Mouse (Mus musculus) midbrain, embryonic 14.5 days (tissue): ENCODE measurements at regions not wholly inside any gene's neighbourhood (a gene's known extent, or its start where the extent isn't known, plus 50 kb on each side); places are given as distances from the start of the nearest gene placed in this dataset.

ENCODE experiments used
- ATAC-seq: fragments of 200-750 bp; cut with Nextera tagmentation; 2 replicates; pipeline ENCODE4 v1.8.0; 2017; ENCODE audit warnings: moderate number of reproducible peaks, moderate library complexity; ENCODE audit not compliant: low FRiP score, low TSS enrichment
- DNase-seq: peaks from one replicate; pipeline ENCODE4 v3.0.0-alpha.2; 2015
- H3K27ac ChIP-seq: fragments of 300-500 bp; sonication (generic); replicated peaks from 2 replicates; pipeline ENCODE4 v1.5.1; 2014; ENCODE audit warnings: mild to moderate bottlenecking, low read depth, low read length, moderate library complexity
- H3K27me3 ChIP-seq: fragments of 300-500 bp; sonication (generic); 2 replicates; pipeline ENCODE4 v1.6.1; 2014; ENCODE audit warnings: low read length, control low read depth, mixed read lengths; ENCODE audit not compliant: control insufficient read depth, insufficient read depth
- H3K36me3 ChIP-seq: fragments of 300-500 bp; sonication (generic); 2 replicates; pipeline ENCODE4 v1.6.1; 2014; ENCODE audit warnings: low read length, control low read depth; ENCODE audit not compliant: control insufficient read depth, insufficient read depth
- H3K4me1 ChIP-seq: fragments of 300-500 bp; sonication (generic); 2 replicates; pipeline ENCODE4 v1.6.1; 2014; ENCODE audit warnings: mild to moderate bottlenecking, antibody characterized with exemption, low read length, control low read depth; ENCODE audit not compliant: control insufficient read depth, insufficient read depth
- H3K4me2 ChIP-seq: fragments of 300-500 bp; sonication (generic); 2 replicates; pipeline ENCODE4 v1.6.1; 2014; ENCODE audit warnings: mild to moderate bottlenecking, low read length, moderate library complexity
- H3K4me3 ChIP-seq: fragments of 300-500 bp; sonication (generic); replicated peaks from 2 replicates; pipeline ENCODE4 v1.5.1; 2014; ENCODE audit warnings: low read depth, low read length
- H3K9ac ChIP-seq: fragments of 300-500 bp; sonication (generic); replicated peaks from 2 replicates; pipeline ENCODE4 v1.6.1; 2014; ENCODE audit warnings: mild to moderate bottlenecking, low read length, moderate library complexity
- H3K9me3 ChIP-seq: fragments of 300-500 bp; sonication (generic); 2 replicates; pipeline ENCODE4 v1.6.1; 2016; ENCODE audit warnings: low read length, control low read depth, mixed read lengths; ENCODE audit not compliant: control insufficient read depth
- WGBS: fragments of 180-500 bp; shearing (Covaris S2); extraction: QIAGEN DNeasy Blood & Tissue Kit; methylation state at CpG from one replicate; pipeline ENCODE4 v1.1.7; 2014; 5-methylcytosine and 5-hydroxymethylcytosine counted together

DNA sequence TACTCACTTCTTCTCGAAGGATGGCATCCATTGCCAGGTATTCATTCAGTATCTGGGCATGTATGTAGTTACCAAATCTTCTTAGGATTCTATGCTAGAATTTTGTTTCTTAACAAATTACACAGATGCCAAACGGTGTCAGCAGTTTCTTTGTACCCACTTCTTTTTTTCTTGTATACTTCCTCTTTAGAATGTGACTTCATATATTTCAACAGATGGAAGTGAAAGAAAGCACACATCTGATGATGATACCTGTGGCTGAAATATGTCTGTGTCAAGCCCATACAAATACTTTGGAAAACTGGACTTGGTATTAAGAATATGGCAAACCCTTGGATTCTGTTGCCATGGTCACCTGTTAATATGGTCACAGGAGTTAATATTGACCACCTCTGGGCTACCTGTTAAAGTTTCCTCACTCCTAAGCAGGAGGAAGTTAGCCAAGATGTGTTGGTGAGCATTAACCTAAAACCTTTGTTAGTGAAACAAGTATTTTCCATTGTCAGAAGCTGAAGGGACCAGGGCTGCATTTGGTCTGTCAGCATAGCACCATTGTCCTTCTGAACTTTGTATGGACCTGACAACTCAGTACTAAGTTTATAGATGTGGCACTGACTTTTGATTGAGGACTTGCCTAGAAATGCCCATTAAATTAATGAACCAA, 269.8 kb upstream of the Tbl1xr1 start:
- no peaks in the 10 kb centered on the region for H3K9me3 ChIP-seq
- DNase-seq (no peak), ATAC-seq (no peak)
- H3K9ac ChIP-seq = no peak overlapping the region
- no peak overlapping the region for H3K4me3 ChIP-seq
- H3K4me2 ChIP-seq = no peak overlapping the region
- H3K27ac ChIP-seq = no peak overlapping the region
- H3K27me3 ChIP-seq = no peaks in the 10 kb centered on the region
- H3K36me3 ChIP-seq = no peaks in the 10 kb centered on the region
- peaks cover 18% of the 10 kb centered on the region for H3K4me1 ChIP-seq
- 88% methylated on average over 2 of the region's 2 CpGs for WGBS

DNA sequence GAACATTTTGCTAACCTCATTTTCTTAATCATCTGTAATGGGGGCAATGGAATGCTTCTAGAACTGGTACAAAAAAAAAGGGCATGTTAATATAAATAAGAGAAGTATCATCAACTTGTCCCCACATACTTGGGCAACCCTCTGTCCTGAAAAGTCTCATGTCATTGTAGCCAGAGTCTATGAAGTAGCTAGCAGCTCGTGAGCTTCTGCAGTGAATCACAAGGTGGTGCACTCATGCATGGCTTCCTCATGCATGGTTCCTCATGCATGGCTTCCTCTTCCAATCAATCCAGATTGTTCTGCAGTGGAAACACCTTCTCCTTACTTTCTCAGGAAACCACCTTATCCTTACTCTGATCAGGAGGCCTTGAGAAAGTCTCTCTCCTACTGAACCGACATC, 267.9 kb upstream of the Tbl1xr1 start:
- Histone ChIP-seq H3K36me3 (no peaks in the 10 kb centered on the region), H3K4me2 (no peak overlapping the region), H3K27ac (no peak overlapping the region), H3K27me3 (no peaks in the 10 kb centered on the region), H3K4me3 (no peak overlapping the region), H3K9ac (no peak overlapping the region), H3K4me1 (peaks cover 18% of the 10 kb centered on the region), H3K9me3 (no peaks in the 10 kb centered on the region)
- ATAC-seq = no peak
- WGBS = 42% methylated on average over 2 of the region's 2 CpGs
- no peak for DNase-seq

DNA sequence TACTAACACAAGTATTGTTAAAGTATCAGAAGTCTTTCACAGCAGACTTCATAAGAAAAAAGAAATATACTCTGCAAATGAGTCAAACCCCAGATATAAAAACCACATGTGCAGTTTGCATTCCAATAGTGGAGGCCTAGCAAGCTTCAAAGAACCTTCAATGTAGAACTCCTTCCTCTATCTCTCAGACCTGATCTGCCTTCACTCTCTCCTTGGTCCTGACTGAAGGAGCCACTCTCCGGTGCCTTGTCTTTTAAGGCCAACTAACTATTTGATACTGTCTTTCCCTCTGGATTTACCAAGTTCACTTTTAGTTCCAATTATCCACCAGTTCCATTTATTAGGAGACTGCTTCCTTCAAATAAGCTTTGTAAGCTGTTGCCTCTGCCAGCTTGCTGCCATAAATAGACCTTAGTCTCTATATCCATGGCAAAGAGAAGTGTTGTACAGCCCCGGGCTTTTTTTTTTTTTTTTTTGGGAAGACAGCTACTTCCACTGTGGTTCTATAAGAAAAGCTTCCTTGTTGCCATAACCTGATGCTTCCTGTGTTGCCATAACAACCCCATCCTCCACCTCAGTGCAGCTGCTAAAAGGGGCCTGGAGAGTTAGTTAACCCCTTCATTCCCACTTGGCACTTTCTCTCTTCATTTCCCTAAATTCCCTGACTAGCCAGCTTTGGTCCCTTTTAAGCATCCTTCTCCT, 266.5 kb upstream of the Tbl1xr1 start:
- H3K4me2 ChIP-seq = no peak overlapping the region
- peaks cover 18% of the 10 kb centered on the region for H3K4me1 ChIP-seq
- H3K27ac ChIP-seq = no peak overlapping the region
- H3K27me3 ChIP-seq = no peaks in the 10 kb centered on the region
- no peak overlapping the region for H3K9ac ChIP-seq
- H3K9me3 ChIP-seq = no peaks in the 10 kb centered on the region
- ATAC-seq (peak; percentile 80; the same call in 1 of the 2 replicates), DNase-seq (peak; percentile 82)
- no peaks in the 10 kb centered on the region for H3K36me3 ChIP-seq
- H3K4me3 ChIP-seq = no peak overlapping the region
- 2% methylated on average over 2 of the region's 2 CpGs for WGBS

DNA sequence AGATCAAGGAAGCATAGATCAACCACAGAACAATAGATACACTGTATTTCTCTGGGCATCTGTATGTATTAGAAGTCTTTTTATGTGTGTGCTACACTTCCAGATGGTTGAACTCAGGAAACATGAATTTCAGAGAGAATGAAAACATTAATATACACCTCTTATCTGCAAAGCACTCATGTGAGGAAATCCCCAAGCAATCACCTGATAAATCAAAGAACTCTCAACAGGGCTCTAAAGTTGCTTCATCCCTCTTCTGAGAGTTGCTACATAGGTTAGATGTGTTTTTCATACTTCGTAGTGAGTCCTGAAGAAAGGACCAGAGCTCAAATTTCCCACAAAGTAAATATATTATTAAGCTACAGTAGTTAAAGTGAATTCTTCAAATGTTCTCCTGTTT, 263.1 kb upstream of the Tbl1xr1 start:
- Histone ChIP-seq H3K4me1 (peaks cover 18% of the 10 kb centered on the region), H3K4me3 (no peak overlapping the region), H3K9me3 (no peaks in the 10 kb centered on the region), H3K4me2 (no peak overlapping the region), H3K27ac (no peak overlapping the region), H3K36me3 (no peaks in the 10 kb centered on the region), H3K9ac (no peak overlapping the region), H3K27me3 (no peaks in the 10 kb centered on the region)
- WGBS = 84% methylated on average over 1 of the region's 1 CpGs
- ATAC-seq (no peak), DNase-seq (no peak)

DNA sequence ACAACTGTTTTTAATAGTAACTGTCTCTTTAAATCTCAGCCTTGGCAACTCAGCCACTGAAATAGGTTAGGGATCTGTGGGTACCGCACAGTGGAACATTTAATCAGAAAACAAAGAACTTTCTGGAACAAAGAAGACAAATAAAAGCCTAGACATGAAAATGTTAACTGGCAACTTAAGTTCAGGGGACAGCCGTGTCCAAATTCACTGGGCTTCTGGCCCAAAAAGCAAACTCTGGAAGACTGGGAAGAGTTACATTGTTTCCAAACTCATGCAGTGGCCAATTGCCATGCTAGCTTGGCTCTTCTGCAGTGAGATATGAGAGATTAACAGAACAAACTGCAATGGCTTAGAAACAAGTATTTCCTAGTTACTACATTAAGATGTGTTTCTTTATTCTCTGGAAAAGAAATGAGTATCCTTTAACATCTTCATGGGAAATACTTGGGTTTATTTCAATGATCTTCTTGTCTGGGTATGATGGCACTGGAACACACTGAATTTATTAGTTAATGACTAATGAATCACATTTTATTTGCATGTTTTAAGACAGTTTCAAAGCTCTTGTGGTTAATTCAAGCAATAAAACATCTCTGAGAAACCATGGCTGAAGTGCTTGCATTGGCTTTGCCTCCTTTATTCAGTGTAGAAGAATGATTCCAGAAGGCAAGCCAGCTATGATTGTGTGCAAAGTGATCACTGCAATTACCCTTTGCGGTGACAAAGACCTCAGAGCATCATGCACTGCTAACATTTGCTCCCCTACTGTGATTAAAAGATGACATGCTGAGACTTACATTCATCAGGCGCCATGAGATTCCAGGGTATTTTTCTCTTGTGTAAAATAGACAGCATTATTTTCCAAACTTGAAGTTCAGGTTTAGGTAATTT, 259.2 kb upstream of the Tbl1xr1 start:
- ATAC-seq (no peak), DNase-seq (peak; percentile 57)
- Histone ChIP-seq H3K4me2 (no peak overlapping the region), H3K27ac (no peak overlapping the region), H3K36me3 (no peaks in the 10 kb centered on the region), H3K27me3 (no peaks in the 10 kb centered on the region), H3K9me3 (no peaks in the 10 kb centered on the region), H3K9ac (no peak overlapping the region), H3K4me3 (no peak overlapping the region), H3K4me1 (no peaks in the 10 kb centered on the region)
- WGBS = 31% methylated on average over 4 of the region's 4 CpGs

DNA sequence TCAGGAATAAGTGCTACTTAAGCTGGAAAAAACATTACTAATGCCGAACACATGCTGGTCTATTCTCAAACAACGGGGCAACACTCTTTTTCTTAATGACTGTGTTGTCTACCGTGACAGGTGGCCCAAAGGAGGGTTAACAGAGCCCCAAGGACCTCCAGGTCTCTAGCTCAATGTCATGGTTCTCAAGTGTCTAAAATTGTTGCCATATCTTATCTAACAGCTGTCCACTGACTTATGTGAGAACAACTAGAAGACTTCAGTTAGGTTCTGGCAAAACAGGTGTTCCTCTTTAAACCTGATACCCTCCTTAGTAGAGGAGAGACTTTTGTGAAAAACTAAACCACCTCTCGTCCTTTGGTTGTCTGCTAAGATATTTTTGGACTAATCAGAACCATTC, 257.4 kb upstream of the Tbl1xr1 start:
- DNase-seq (no peak), ATAC-seq (no peak)
- Histone ChIP-seq H3K9ac (no peak overlapping the region), H3K4me3 (no peak overlapping the region), H3K4me1 (peaks cover under 1% of the 10 kb centered on the region), H3K9me3 (no peaks in the 10 kb centered on the region), H3K36me3 (no peaks in the 10 kb centered on the region), H3K4me2 (no peak overlapping the region), H3K27me3 (no peaks in the 10 kb centered on the region), H3K27ac (no peak overlapping the region)
- 66% methylated on average over 4 of the region's 4 CpGs for WGBS

DNA sequence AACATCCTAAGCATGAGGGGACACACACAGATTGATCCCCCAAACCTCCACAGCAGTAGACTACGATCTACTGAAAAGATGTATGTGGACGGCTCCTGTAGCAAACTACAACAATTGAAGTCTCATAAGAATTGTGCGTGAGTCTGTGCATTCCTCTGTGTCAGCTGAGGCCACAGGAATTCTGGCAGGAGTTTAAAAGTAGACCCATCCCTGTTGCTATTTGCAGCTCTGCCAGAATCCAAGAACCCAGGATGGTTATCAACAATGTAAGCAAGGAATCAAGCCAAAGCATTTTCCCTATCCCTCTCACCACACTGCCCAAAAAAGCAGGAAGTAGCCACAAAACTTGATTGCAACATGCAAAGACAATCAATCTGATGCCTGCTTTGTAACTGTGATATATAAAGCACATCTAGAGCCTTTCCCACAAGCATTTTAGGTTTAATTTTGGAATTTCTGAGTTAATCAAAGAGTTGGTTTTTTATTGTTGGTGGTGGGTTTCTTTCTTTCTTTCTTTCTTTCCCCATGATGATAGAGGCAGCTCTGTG, 256.3 kb upstream of the Tbl1xr1 start:
- H3K27me3 ChIP-seq = no peaks in the 10 kb centered on the region
- ATAC-seq (no peak), DNase-seq (no peak)
- H3K27ac ChIP-seq = no peak overlapping the region
- no peaks in the 10 kb centered on the region for H3K36me3 ChIP-seq
- H3K4me2 ChIP-seq = no peak overlapping the region
- H3K9ac ChIP-seq = no peak overlapping the region
- peaks cover 8% of the 10 kb centered on the region for H3K4me1 ChIP-seq
- no peaks in the 10 kb centered on the region for H3K9me3 ChIP-seq
- no peak overlapping the region for H3K4me3 ChIP-seq
- WGBS = 77% methylated on average over 3 of the region's 3 CpGs

DNA sequence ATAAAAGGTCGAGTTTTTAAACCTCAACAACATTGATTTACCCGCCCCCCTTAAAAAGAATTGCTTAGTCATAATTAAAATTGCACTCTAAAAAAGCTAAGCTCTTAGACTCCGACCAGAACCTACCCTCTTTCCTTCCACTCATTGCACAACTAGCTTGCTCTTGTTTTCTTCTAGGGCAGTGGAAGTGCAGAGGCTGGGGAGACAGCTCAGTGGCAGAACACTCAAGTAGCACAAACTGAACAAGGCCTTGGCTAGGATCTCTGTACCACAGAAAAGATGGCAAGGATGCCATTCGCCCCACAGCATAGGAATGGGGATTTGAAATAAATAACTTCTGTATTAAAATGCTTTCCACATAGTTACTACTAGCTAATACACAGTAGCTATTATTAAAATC, 253.8 kb upstream of the Tbl1xr1 start:
- no peak overlapping the region for H3K4me2 ChIP-seq

More for the DNA sequence above, 253.8 kb upstream of the Tbl1xr1 start:
- no peak for ATAC-seq
- 91% methylated on average over 4 of the region's 4 CpGs for WGBS
- H3K27me3 ChIP-seq = no peaks in the 10 kb centered on the region
- H3K9ac ChIP-seq = no peak overlapping the region
- no peak overlapping the region for H3K4me3 ChIP-seq
- no peaks in the 10 kb centered on the region for H3K9me3 ChIP-seq
- H3K27ac ChIP-seq = no peak overlapping the region
- H3K4me1 ChIP-seq = peaks cover 8% of the 10 kb centered on the region
- no peaks in the 10 kb centered on the region for H3K36me3 ChIP-seq
- DNase-seq = no peak
